Mouse (Mus musculus) kidney, embryonic 16.5 days (tissue): ENCODE measurements around the gene Atp2b2. TPM values are rescaled to one million over a fixed set of nuclear protein-coding genes. Genes with fewer than 3 reads are reported as not detected.
A peak's percentile ranks its signal among the peaks of the same experiment; 100 is the strongest.

ENCODE experiments used
- ATAC-seq: fragments of 200-750 bp; cut with Nextera tagmentation; 2 replicates; pipeline ENCODE4 v1.8.0; 2017; ENCODE audit warnings: moderate TSS enrichment; ENCODE audit not compliant: low FRiP score, low TSS enrichment
- H3K27ac ChIP-seq: fragments of 300-500 bp; sonication (generic); 2 replicates; pipeline ENCODE4 v1.5.1; 2014; ENCODE audit warnings: low read length
- H3K27me3 ChIP-seq: fragments of 300-500 bp; sonication (generic); 2 replicates; pipeline ENCODE4 v1.6.1; 2014; ENCODE audit warnings: low read length, control low read depth, mixed read lengths; ENCODE audit not compliant: insufficient read depth
- H3K36me3 ChIP-seq: fragments of 300-500 bp; sonication (generic); 2 replicates; pipeline ENCODE4 v1.6.1; 2014; ENCODE audit warnings: low read length, control low read depth, mixed read lengths; ENCODE audit not compliant: insufficient read depth
- H3K4me1 ChIP-seq: fragments of 300-500 bp; sonication (generic); 2 replicates; pipeline ENCODE4 v1.6.1; 2014; ENCODE audit warnings: low read length, control low read depth, mixed read lengths; ENCODE audit not compliant: insufficient read depth
- H3K4me2 ChIP-seq: fragments of 300-500 bp; sonication (generic); replicated peaks from 2 replicates; pipeline ENCODE4 v1.6.1; 2014; ENCODE audit warnings: low read depth, low read length
- H3K4me3 ChIP-seq: fragments of 300-500 bp; sonication (generic); 2 replicates; pipeline ENCODE4 v1.5.1; 2014; ENCODE audit warnings: mild to moderate bottlenecking, low read length
- H3K9ac ChIP-seq: fragments of 300-500 bp; sonication (generic); replicated peaks from 2 replicates; pipeline ENCODE4 v1.6.1; 2014; ENCODE audit warnings: low read length
- H3K9me3 ChIP-seq: fragments of 300-500 bp; sonication (generic); 2 replicates; pipeline ENCODE4 v1.6.1; 2016; ENCODE audit warnings: low read length, control low read depth
- WGBS: fragments of 180-500 bp; shearing (Covaris S2); extraction: QIAGEN DNeasy Blood & Tissue Kit; methylation state at CpG from one replicate; pipeline ENCODE4 v1.1.7; 2014; 5-methylcytosine and 5-hydroxymethylcytosine counted together
- polyA plus RNA-seq: library from polyadenylated mRNA; unstranded; fragments of >200 nt; fragmentation: Nextera tagmentation; extraction: Ambion mirVana; gene quantifications from 2 replicates; pipeline ENCODE4 v1.2.1, GENCODE M21; 2015

Gene Atp2b2
- polyA plus RNA-seq, 1 experiment from 2014 or later: 0.09 TPM

DNA sequence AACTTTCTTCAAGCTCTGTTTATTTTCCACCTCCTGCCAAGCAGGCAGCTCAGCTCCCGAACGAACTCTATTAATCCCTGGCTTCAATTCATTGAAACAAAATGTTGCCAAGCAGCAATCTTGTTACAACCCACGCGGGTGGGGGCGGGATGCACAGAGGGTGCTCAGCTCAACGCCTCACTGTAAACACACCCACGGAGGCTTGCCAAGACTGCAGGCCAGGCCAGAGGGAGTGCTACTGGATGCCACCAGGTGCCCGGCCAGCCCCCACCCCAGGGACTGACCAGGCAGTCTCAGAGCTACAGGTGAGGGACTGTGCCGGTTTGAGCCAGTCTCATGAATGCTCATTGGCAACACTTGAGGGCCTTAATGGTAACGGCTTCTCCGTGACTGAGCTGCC, 50.9 kb downstream of the Atp2b2 start:
- no peaks in the 10 kb centered on the region for H3K4me1 ChIP-seq
- ATAC-seq: peak; percentile 67; the same call in 1 of the 2 replicates
- H3K9me3 ChIP-seq: no peaks in the 10 kb centered on the region
- H3K36me3 ChIP-seq: no peaks in the 10 kb centered on the region
- no peak overlapping the region for H3K4me3 ChIP-seq
- 43% methylated on average over 11 of the region's 11 CpGs for WGBS
- no peak overlapping the region for H3K4me2 ChIP-seq
- H3K27me3 ChIP-seq: no peaks in the 10 kb centered on the region
- no peak overlapping the region for H3K27ac ChIP-seq
- H3K9ac ChIP-seq: no peak overlapping the region

DNA sequence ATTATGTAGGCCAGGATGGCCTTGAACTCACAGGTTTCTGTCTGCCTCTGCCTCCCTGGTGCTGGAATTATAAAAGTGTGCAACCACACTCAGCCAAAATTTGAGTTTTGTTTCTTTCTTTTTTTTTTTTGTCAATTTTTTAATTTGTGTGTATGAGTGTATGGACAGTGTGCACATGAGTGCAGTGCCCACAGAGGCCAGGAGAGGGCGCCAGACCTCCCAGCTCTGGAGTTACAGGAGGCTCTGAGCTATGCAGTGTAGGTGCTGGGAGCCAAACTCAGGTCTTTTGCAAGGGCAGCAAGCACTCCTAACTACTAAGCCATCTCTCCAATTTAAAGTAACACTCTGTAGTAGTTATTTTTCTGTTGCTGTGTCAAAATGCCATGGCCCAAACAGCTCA, 52.4 kb downstream of the Atp2b2 start:
- Histone ChIP-seq H3K27ac (no peak overlapping the region), H3K9ac (no peak overlapping the region), H3K4me1 (no peaks in the 10 kb centered on the region), H3K9me3 (no peaks in the 10 kb centered on the region), H3K4me3 (no peak overlapping the region), H3K27me3 (no peaks in the 10 kb centered on the region), H3K4me2 (no peak overlapping the region), H3K36me3 (no peaks in the 10 kb centered on the region)
- no peak for ATAC-seq
- 21% methylated on average over 1 of the region's 1 CpGs for WGBS

- Histone ChIP-seq H3K9me3 (no peaks in the 10 kb centered on the region), H3K9ac (no peak overlapping the region), H3K27me3 (no peaks in the 10 kb centered on the region), H3K4me1 (no peaks in the 10 kb centered on the region), H3K36me3 (no peaks in the 10 kb centered on the region), H3K4me3 (no peak overlapping the region), H3K4me2 (no peak overlapping the region), H3K27ac (no peak overlapping the region)
- 88% methylated on average over 2 of the region's 2 CpGs for WGBS
- no peak for ATAC-seq
Observed at GRCm38 (mm10) chr6:113988521-113988920, 53.9 kb downstream of the Atp2b2 start.

- Histone ChIP-seq H3K4me3 (no peak overlapping the region), H3K36me3 (no peaks in the 10 kb centered on the region), H3K9me3 (no peaks in the 10 kb centered on the region), H3K27ac (no peak overlapping the region), H3K9ac (no peak overlapping the region), H3K4me1 (no peaks in the 10 kb centered on the region), H3K4me2 (no peak overlapping the region), H3K27me3 (no peaks in the 10 kb centered on the region)
- WGBS: 75% methylated on average over 4 of the region's 4 CpGs
- ATAC-seq: no peak
Observed at GRCm38 (mm10) chr6:113986671-113987070, 55.7 kb downstream of the Atp2b2 start.

DNA sequence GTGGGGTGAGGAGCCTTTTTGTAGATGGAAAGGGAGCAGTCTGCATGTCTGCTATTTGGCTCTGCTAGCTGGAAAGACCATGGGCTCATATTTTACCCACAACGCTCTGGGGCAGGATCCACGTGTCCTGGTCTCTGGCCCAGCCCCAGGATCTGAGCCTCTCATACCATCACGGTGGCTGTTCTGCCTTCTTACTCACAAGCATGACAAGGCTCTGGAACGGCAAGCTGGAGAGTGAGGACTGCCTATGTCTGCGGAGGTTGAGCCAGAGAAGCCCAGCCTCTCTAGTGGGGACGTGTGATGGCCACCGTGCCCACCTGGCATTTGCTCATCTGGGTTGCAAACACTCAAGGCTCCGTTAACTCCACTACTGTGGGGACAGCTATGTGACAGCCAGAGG, 63.7 kb downstream of the Atp2b2 start:
- Histone ChIP-seq H3K27me3 (no peaks in the 10 kb centered on the region), H3K4me3 (no peak overlapping the region), H3K36me3 (no peaks in the 10 kb centered on the region), H3K27ac (no peak overlapping the region), H3K4me2 (no peak overlapping the region), H3K4me1 (no peaks in the 10 kb centered on the region), H3K9me3 (no peaks in the 10 kb centered on the region), H3K9ac (no peak overlapping the region)
- 71% methylated on average over 8 of the region's 8 CpGs for WGBS
- no peak for ATAC-seq

DNA sequence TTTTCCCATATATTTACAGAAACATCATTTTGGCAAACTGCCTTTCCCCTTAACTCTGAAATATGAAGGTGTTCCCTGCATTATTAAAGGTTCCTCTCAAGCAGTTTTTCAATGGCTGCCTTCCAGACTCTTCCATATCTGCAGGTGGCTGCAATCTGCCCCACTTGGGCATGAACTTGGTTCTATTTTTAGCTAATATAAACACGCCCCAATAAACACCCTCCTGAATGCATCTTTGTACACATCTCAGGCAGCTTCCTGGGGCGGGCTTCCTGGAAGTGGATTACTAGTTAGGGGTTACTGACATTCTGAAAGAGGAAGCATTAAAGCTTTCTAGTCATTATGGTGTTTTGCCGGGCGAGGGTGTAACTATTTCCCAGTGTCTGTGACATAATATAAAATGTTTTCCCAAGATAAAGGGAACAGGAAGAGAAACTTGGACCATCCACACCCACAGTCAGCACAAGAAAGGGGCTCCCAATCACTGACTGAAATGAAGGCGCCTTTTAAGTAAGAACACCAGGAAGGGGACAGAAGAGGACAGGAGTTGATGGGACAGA, 64.2 kb downstream of the Atp2b2 start:
- Histone ChIP-seq H3K9ac (no peak overlapping the region), H3K27ac (no peak overlapping the region), H3K4me3 (no peak overlapping the region), H3K27me3 (no peaks in the 10 kb centered on the region), H3K9me3 (no peaks in the 10 kb centered on the region), H3K36me3 (no peaks in the 10 kb centered on the region), H3K4me2 (no peak overlapping the region), H3K4me1 (no peaks in the 10 kb centered on the region)
- ATAC-seq: no peak
- 63% methylated on average over 5 of the region's 5 CpGs for WGBS

- no peak for ATAC-seq
- 78% methylated on average over 2 of the region's 2 CpGs for WGBS
- Histone ChIP-seq H3K36me3 (no peaks in the 10 kb centered on the region), H3K27me3 (no peaks in the 10 kb centered on the region), H3K4me1 (no peaks in the 10 kb centered on the region), H3K27ac (no peak overlapping the region), H3K4me2 (no peak overlapping the region), H3K4me3 (no peak overlapping the region), H3K9me3 (no peaks in the 10 kb centered on the region), H3K9ac (no peak overlapping the region)
Observed at GRCm38 (mm10) chr6:113970900-113971299, 71.5 kb downstream of the Atp2b2 start.

- no peaks in the 10 kb centered on the region for H3K27me3 ChIP-seq
- WGBS: 44% methylated on average over 9 of the region's 9 CpGs
Observed at GRCm38 (mm10) chr6:113970464-113970863, 71.9 kb downstream of the Atp2b2 start.

GRCm38 (mm10) chr6:113969751-113970150, 72.7 kb downstream of the Atp2b2 start:
- 22% methylated on average over 3 of the region's 3 CpGs for WGBS
- no peaks in the 10 kb centered on the region for H3K36me3 ChIP-seq

More at GRCm38 (mm10) chr6:113970464-113970863, 71.9 kb downstream of the Atp2b2 start:
- Histone ChIP-seq H3K27ac (no peak overlapping the region), H3K4me3 (no peak overlapping the region), H3K4me2 (no peak overlapping the region), H3K4me1 (no peaks in the 10 kb centered on the region), H3K36me3 (no peaks in the 10 kb centered on the region), H3K9me3 (no peaks in the 10 kb centered on the region), H3K9ac (no peak overlapping the region)
- ATAC-seq: no peak

DNA sequence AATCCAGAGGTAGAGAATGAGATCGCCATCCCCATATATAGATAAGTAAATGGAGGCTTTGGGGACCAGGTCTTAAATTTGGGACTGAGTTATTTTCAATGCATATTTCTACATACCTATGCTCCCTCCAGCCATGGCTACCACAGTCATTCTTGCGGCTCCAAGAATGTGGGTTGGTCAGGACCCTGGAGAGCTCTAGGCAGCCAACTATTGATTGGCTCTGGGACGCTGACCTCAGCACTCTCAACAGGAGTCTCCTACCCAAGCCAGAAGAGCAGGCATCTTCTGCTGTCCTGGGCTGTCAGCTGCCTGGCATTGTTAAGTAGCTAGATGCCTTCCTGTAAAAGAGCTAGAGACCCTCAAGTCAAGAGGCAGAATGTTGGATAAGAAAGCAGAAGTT, 79.6 kb downstream of the Atp2b2 start:
- Histone ChIP-seq H3K4me3 (no peak overlapping the region), H3K9me3 (no peaks in the 10 kb centered on the region), H3K27ac (no peak overlapping the region), H3K4me1 (no peaks in the 10 kb centered on the region), H3K9ac (no peak overlapping the region), H3K27me3 (no peaks in the 10 kb centered on the region), H3K4me2 (no peak overlapping the region), H3K36me3 (no peaks in the 10 kb centered on the region)
- WGBS: 11% methylated on average over 3 of the region's 3 CpGs
- ATAC-seq: no peak

More at GRCm38 (mm10) chr6:113969751-113970150, 72.7 kb downstream of the Atp2b2 start:
- no peak for ATAC-seq
- H3K27me3 ChIP-seq: no peaks in the 10 kb centered on the region
- H3K9ac ChIP-seq: no peak overlapping the region
- no peak overlapping the region for H3K4me3 ChIP-seq
- no peaks in the 10 kb centered on the region for H3K9me3 ChIP-seq
- no peak overlapping the region for H3K4me2 ChIP-seq
- no peak overlapping the region for H3K27ac ChIP-seq
- no peaks in the 10 kb centered on the region for H3K4me1 ChIP-seq
